Mouse (Mus musculus) hindbrain, postnatal 0 days (tissue): Measurements from ENCODE around the gene Psat1. TPM values are rescaled to one million over a fixed set of nuclear protein-coding genes. Genes with fewer than 3 reads are reported as not detected.

ENCODE experiments used
- ATAC-seq: fragments of 200-750 bp; cut with Nextera tagmentation; 2 replicates; pipeline ENCODE4 v1.8.0; 2017; ENCODE audit warnings: mild to moderate bottlenecking, moderate TSS enrichment, moderate library complexity
- DNase-seq: peaks from one replicate; pipeline ENCODE4 v3.0.0-alpha.2; 2015; ENCODE audit warnings: low spot score
- H3K27ac ChIP-seq: fragments of 300-500 bp; sonication (generic); 2 replicates; pipeline ENCODE4 v1.5.1; 2014; ENCODE audit warnings: mild to moderate bottlenecking
- H3K27me3 ChIP-seq: fragments of 300-500 bp; sonication (generic); 2 replicates; pipeline ENCODE4 v1.6.1; 2014; ENCODE audit warnings: low read length, mixed read lengths; ENCODE audit not compliant: insufficient read depth
- H3K36me3 ChIP-seq: fragments of 300-500 bp; sonication (generic); 2 replicates; pipeline ENCODE4 v1.6.1; 2014; ENCODE audit warnings: low read length, mixed read lengths; ENCODE audit not compliant: insufficient read depth
- H3K4me1 ChIP-seq: fragments of 300-500 bp; sonication (generic); 2 replicates; pipeline ENCODE4 v1.6.1; 2014; ENCODE audit warnings: antibody characterized with exemption, low read length, mixed read lengths; ENCODE audit not compliant: insufficient read depth
- H3K4me2 ChIP-seq: fragments of 300-500 bp; sonication (generic); 2 replicates; pipeline ENCODE4 v1.6.1; 2014; ENCODE audit warnings: low read depth, mild to moderate bottlenecking, low read length, moderate library complexity, mixed read lengths
- H3K4me3 ChIP-seq: fragments of 300-500 bp; sonication (generic); 2 replicates; pipeline ENCODE4 v1.5.1; 2014; ENCODE audit warnings: low read length
- H3K9ac ChIP-seq: fragments of 300-500 bp; sonication (generic); replicated peaks from 2 replicates; pipeline ENCODE4 v1.6.1; 2014; ENCODE audit warnings: mild to moderate bottlenecking, low read length, moderate library complexity, mixed read lengths
- H3K9me3 ChIP-seq: fragments of 300-500 bp; sonication (generic); 2 replicates; pipeline ENCODE4 v1.6.1; 2016; ENCODE audit warnings: low read length, mixed read lengths
- CTCF ChIP-seq: IDR thresholded peaks from 2 replicates; pipeline ENCODE4 v1.5.1; 2016; ENCODE audit warnings: antibody characterized with exemption, control low read depth, low read depth
- WGBS: fragments of 180-500 bp; shearing (Covaris S2); extraction: QIAGEN DNeasy Blood & Tissue Kit; methylation state at CpG from one replicate; pipeline ENCODE4 v1.1.7; 2014; 5-methylcytosine and 5-hydroxymethylcytosine counted together
- polyA plus RNA-seq: library from polyadenylated mRNA; unstranded; fragments of >200 nt; fragmentation: Nextera tagmentation; extraction: Ambion mirVana; gene quantifications from 2 replicates; pipeline ENCODE4 v1.2.1, GENCODE M21; 2015
- total RNA-seq: library from RNA; depleted of rRNA; stranded (reverse); fragments of >200 nt; gene quantifications from 2 replicates; pipeline ENCODE4 v1.2.3, GENCODE M21; 2014; rRNA removed

The Psat1 gene
- 84.8 and 96.6 TPM in 2 replicates for total RNA-seq
- polyA plus RNA-seq: 79.8 and 92.3 TPM in 2 replicates

DNA sequence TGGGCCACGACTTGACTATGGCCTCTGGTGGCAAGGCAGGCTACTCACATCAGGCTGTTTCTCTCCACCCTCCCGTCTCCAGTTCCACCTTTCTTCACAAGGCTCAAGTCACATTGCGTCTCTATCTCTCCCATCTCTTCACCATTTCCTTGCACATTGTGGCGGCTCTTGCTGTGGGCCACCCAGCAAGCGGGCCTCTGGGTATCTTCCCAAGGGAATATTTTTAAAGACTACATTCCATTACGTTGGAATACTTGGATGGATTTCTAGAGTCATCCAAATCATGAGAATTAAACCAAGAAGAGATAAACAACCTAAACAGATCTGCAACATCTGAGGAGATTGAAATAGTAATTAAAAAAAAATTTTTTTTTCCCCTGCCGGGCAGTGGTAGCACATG is at the start of gene Psat1:
TSS of gene Psat1 (minus strand) at position 101 of the 400 bp plus-strand sequence.
- DNase-seq (no peak), ATAC-seq (no peak)
- Histone ChIP-seq H3K4me3 (no peak within 1 kb of the TSS), H3K9me3 (no peaks in the 10 kb centered on the region), H3K4me2 (no peak within 1 kb of the TSS), H3K36me3 (no peaks in the 10 kb centered on the region), H3K27me3 (no peaks in the 10 kb centered on the region), H3K4me1 (no peaks in the 10 kb centered on the region), H3K27ac (no peak within 1 kb of the TSS), H3K9ac (no peak within 1 kb of the TSS)
- TF ChIP-seq CTCF: no peak
- WGBS: 86% methylated on average over 7 of the region's 7 CpGs

DNA sequence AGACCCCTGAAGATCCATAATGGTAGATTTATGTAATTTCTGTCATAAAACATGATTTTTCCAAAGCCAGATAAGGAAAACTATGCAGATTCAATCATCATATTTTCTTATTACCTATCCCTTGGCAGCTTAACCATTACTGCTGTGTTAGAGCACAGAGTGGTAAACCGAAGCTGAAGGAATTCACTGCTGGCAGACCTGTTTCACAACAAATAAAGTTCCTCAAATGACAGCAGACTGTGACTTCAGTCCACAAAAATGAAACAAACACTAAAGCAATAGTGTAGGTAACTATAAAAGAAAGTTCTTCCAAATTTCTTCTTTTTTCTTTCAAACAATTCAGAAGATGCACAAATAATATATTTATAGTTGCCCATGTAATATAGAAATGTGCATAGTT is 43.0 kb upstream of the Psat1 start:
- no peak for ATAC-seq
- no peak overlapping the region for H3K9ac ChIP-seq
- no peaks in the 10 kb centered on the region for H3K4me1 ChIP-seq
- no peaks in the 10 kb centered on the region for H3K36me3 ChIP-seq
- no peak for TF ChIP-seq CTCF
- no peaks in the 10 kb centered on the region for H3K9me3 ChIP-seq
- no peak overlapping the region for H3K4me2 ChIP-seq
- H3K27ac ChIP-seq: no peak overlapping the region
- WGBS: 95% methylated on average over 1 of the region's 1 CpGs
- DNase-seq: no peak
- no peak overlapping the region for H3K4me3 ChIP-seq
- no peaks in the 10 kb centered on the region for H3K27me3 ChIP-seq

DNA sequence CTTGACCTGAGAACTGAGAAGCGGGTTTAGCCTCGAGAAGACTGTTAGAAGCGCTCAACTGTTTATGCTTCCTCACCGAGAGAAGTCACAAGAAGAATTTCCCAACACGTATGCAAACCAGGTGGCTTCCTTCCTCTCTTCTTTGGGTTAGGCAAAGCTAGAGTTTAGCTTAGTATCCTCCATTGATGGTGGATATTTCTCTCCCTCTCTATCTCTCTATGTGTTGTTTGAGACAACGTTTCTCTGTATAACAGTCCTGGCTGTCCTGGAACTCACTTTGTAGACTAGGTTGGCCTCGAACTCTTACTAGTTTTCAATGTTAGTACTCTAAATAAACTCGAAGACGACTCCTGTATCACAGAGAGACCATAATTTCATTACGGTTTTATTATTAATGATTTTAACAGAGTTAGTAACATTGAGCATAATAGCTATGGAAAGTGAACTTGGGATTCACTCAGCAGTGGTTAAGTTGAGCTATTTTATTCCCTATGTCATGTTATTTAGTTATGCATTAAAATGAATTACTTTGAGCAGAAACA is 38.1 kb upstream of the Psat1 start:
- Histone ChIP-seq H3K4me2 (peak overlapping the region; percentile 85), H3K27me3 (no peaks in the 10 kb centered on the region), H3K36me3 (no peaks in the 10 kb centered on the region), H3K9ac (peak overlapping the region; percentile 85), H3K27ac (peak overlapping the region; percentile 93), H3K4me3 (peak overlapping the region; percentile 93), H3K9me3 (no peaks in the 10 kb centered on the region), H3K4me1 (no peaks in the 10 kb centered on the region)
- no peak for DNase-seq
- 26% methylated on average over 10 of the region's 10 CpGs for WGBS
- ATAC-seq: no peak; the same call in 1 of the 2 replicates
- no peak for TF ChIP-seq CTCF

DNA sequence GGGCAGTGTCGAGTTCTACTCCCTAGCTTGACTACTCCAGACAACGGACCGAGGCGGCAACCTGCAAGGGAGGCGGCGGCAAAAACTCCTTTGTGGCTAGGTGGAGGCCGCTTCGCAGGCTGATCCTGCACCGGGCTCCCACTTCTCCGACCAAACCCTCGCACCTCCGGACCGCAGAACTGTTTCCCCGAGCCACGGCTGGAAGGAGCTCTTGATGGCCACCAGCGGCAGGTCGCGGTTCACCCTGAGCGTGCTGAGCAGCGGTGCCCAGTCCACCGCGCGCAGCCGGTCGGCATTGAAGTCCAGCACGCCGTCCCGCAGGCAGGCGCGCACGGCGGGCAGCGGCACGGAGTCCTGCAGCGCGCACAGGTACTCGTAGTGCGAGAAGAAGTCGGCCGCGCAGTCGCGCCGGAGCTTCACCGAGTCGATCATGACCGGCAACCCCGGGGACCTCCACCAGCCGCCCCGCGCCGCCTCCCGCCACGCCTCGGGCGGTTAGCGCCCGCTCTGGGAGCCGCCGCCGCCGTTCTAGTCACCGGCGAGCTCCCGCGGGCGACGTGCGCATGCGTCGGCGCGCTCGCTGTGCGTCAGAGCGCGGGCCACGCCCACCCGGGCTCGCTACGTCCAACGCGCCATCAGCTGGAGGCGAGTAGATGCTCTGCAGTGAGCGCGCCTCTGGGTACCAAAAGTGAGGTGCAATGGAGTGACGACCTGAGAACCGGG is 37.5 kb upstream of the Psat1 start, which contains the start of gene Cep78:
TSS of gene Cep78 (minus strand) at position 541 of the 723 bp plus-strand sequence.
- Histone ChIP-seq H3K36me3 (no peaks in the 10 kb centered on the region), H3K4me1 (no peaks in the 10 kb centered on the region), H3K9me3 (no peaks in the 10 kb centered on the region), H3K9ac (peak within 1 kb of the TSS; percentile 85), H3K4me3 (peak within 1 kb of the TSS; percentile 93), H3K27ac (peak within 1 kb of the TSS; percentile 93), H3K27me3 (no peaks in the 10 kb centered on the region), H3K4me2 (peak within 1 kb of the TSS; percentile 85)
- peak; percentile 45 for TF ChIP-seq CTCF
- WGBS: under 1% methylated on average over 88 of the region's 88 CpGs
- peak; percentile 97 for DNase-seq
- ATAC-seq: peak; percentile 94

DNA sequence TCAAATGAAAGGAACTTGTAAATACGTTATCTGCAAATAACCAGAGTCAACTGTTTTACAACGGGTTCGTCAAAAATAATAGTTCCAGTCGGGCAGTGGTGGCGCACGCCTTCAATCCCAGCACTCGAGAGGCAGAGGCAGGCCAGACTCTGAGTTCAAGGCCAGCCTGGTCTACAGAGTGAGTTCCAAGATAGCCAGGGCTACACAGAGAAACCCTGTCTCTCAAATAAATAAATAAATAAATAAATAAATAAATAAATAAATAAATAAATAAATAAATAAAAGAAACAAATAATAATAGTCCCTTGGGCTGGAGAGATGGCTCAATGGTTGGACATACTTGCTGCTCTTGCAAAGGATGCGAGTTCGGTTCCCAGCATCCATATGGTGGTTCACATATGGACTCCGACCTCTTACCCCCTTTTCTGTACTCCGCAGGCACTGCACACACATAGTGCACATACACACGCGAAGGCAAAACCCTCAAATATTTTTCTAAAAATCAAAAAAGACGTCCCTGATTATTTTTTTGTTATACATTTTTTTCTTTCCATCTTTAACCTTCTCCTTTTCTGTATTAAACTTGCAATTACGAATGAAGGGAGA is 36.7 kb upstream of the Psat1 start:
- Histone ChIP-seq H3K4me1 (no peaks in the 10 kb centered on the region), H3K27ac (peak overlapping the region; percentile 93), H3K4me2 (peak overlapping the region; percentile 85), H3K4me3 (peak overlapping the region; percentile 93), H3K9me3 (no peaks in the 10 kb centered on the region), H3K9ac (peak overlapping the region; percentile 85), H3K36me3 (no peaks in the 10 kb centered on the region), H3K27me3 (no peaks in the 10 kb centered on the region)
- no peak for TF ChIP-seq CTCF
- ATAC-seq (no peak), DNase-seq (peak; percentile 17)
- WGBS: 46% methylated on average over 15 of the region's 15 CpGs

DNA sequence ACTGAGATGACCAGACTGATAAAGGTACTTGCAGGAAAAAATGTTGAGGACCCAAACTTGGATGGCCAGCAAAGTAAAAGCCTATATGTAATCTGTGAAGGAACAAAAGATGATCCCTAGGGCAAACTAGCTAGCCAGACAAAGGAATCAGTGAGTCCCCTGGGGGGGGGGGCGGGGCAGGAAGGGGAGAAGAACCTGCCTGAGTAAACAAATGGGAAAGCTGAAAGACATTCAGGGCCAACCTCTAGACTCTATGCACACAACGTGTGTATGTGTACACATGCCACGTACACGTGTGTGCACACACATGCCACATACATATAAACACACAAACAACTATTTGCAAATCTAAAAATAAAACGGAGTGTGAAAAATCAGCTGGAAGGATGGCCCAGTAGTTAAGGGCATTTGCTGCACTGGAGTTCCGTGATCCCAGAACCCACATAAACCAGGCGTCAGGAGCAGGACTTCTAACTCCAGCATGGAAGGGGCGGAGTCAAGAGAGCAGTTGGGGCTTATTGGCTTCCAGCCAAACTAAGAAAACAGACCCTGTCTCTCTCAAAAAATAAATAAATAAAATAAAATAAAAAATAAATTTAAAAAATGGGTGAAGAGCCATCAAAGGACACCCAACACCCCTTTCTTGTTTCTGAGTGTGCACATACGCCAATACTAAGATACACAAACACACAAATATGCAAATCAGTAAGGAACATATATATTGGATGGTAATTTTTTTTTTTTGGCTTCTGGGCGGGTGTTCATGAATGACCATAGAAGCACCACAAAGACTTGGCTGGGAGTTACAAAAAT is 36.0 kb upstream of the Psat1 start:
- WGBS: 46% methylated on average over 9 of the region's 10 CpGs
- no peak overlapping the region for H3K9ac ChIP-seq
- no peak for ATAC-seq
- H3K4me2 ChIP-seq: peak overlapping the region; percentile 85
- 0 out of 2 replicates have a peak, but pooled peaks cover 5% of the 10 kb centered on the region for H3K36me3 ChIP-seq
- no peak for TF ChIP-seq CTCF
- no peaks in the 10 kb centered on the region for H3K9me3 ChIP-seq
- no peak for DNase-seq
- no peak overlapping the region for H3K27ac ChIP-seq
- no peaks in the 10 kb centered on the region for H3K4me1 ChIP-seq
- H3K27me3 ChIP-seq: no peaks in the 10 kb centered on the region
- no peak overlapping the region for H3K4me3 ChIP-seq
